Mouse (Mus musculus): ENCODE results near the gene Tmem184b. TPM values are rescaled to one million over a fixed set of nuclear protein-coding genes. Genes with fewer than 3 reads are reported as not detected.

The Tmem184b gene
- polyA plus RNA-seq, 1 experiment from 2014 or later, result 43.1 TPM

DNA sequence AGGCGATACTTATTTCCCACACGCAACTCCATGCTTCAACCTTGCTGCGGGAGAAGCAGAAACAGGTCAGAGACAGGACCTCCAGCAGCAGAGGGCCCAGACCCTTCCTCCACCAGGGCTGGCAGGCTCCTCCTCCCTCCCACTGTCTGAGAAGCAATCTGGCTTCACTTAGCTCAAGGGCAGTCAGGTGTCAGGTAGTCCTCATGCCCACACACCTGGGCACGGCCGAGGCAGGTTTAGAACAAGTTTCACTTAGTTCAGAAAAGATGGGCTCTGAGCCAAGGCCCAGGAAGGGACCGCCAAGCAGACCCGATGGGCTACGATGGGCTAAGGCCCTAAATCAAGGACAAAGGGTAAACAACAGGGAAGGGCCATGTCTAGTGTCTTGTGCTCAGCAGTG, 35.4 kb upstream of the Tmem184b start:
- no peaks in the 10 kb centered on the region for H3K9me3 ChIP-seq (replicated peaks)
- no peak overlapping the region; the same call in 1 of the 2 replicates for H3K4me3 ChIP-seq (replicated peaks)
- H3K27me3 ChIP-seq (replicated peaks), result no peaks in the 10 kb centered on the region
- 62% methylated on average over 8 of the region's 8 CpGs for WGBS
- peak overlapping the region; percentile 92 for H3K4me2 ChIP-seq
- no peak for ATAC-seq (ENCODE audit: low FRiP score)
- H3K4me1 ChIP-seq, result peaks cover 77% of the 10 kb centered on the region
- peaks cover 32% of the 10 kb centered on the region for H3K36me3 ChIP-seq
- no peak overlapping the region; the same call in 1 of the 2 replicates for H3K27ac ChIP-seq (replicated peaks)
- H3K9ac ChIP-seq (replicated peaks), result peak overlapping the region; percentile 32

- Histone ChIP-seq H3K9ac (replicated peaks) (peak overlapping the region; percentile 28), H3K4me2 (peak overlapping the region; percentile 92), H3K4me3 (replicated peaks) (no peak overlapping the region; the same call in 1 of the 2 replicates), H3K27ac (replicated peaks) (no peak overlapping the region; the same call in 1 of the 2 replicates), H3K27me3 (replicated peaks) (no peaks in the 10 kb centered on the region), H3K9me3 (replicated peaks) (no peaks in the 10 kb centered on the region), H3K4me1 (peaks cover 77% of the 10 kb centered on the region), H3K36me3 (peaks cover 34% of the 10 kb centered on the region)
- WGBS, result 78% methylated on average over 6 of the region's 6 CpGs
- no peak for ATAC-seq (ENCODE audit: low FRiP score)
Observed at GRCm38 (mm10) chr15:79438209-79438810, 34.9 kb upstream of the Tmem184b start.

DNA sequence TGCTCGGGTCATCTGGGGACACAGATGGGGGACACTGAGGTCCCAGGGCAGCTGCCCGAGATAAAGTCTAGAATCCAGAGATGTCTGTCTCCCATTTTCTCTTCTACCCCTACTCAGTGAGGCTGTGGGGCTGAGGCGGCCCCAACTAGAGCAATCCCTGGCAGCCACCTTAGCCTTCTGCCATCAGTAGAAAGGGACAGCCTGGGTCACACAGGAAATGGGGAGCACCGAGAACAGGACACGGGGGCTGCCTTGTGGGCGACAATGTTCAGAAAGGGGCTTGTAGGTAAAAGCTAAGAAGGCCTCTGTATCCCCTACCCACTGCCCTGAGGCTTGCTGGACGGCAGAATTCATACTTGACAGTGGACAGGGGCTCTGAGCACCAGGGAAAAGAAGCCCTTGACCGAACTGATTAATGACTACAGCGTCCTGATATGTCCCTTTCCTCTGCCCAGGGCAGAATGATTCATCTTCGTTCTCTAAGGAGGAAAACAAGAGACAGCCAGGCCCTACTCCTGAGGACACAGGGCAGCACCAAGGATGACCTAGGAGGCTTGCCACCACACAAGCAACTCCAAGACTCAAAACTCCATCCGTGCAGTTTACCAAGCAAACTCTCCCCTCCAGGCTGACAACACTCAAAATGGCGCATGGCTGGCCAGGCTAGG, 34.3 kb upstream of the Tmem184b start:
- Histone ChIP-seq H3K27ac (replicated peaks) (no peak overlapping the region), H3K9me3 (replicated peaks) (no peaks in the 10 kb centered on the region), H3K27me3 (replicated peaks) (no peaks in the 10 kb centered on the region), H3K4me2 (no peak overlapping the region), H3K4me1 (peaks cover 79% of the 10 kb centered on the region), H3K4me3 (replicated peaks) (no peak overlapping the region), H3K9ac (replicated peaks) (no peak overlapping the region), H3K36me3 (peaks cover 41% of the 10 kb centered on the region)
- ATAC-seq (ENCODE audit: low FRiP score), result no peak
- WGBS, result 87% methylated on average over 12 of the region's 12 CpGs

DNA sequence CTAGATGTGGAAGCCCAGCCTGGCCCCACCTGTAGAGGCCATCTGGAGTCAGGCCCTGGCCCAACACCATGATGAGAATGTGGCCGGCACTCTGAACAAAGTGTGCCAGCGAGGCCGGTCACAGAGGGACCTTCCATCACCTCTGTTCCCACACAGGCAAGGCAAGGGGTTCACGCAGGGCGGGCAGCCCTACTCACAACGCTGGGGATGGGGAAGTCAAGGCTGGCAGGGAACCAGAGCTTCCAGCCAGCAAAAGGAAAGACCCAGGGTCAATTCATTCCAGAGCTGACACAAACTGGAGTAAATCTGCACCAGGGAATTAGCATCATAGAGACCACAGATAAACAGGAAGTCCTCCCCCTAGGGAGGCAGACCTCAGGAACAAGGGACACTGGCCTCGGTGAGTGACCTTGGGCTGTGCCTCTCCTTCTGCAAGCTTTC, 33.1 kb upstream of the Tmem184b start:
- H3K4me3 ChIP-seq (replicated peaks), result no peak overlapping the region
- no peaks in the 10 kb centered on the region for H3K27me3 ChIP-seq (replicated peaks)
- ATAC-seq (ENCODE audit: low FRiP score), result no peak
- H3K4me2 ChIP-seq, result 0 out of 2 replicates have a peak overlapping the region, but pooled peaks have one; percentile 1
- no peak overlapping the region; the same call in 1 of the 2 replicates for H3K27ac ChIP-seq (replicated peaks)
- H3K9me3 ChIP-seq (replicated peaks), result no peaks in the 10 kb centered on the region
- H3K9ac ChIP-seq (replicated peaks), result no peak overlapping the region
- WGBS, result 72% methylated on average over 7 of the region's 7 CpGs
- H3K36me3 ChIP-seq, result peaks cover 48% of the 10 kb centered on the region
- peaks cover 74% of the 10 kb centered on the region for H3K4me1 ChIP-seq

DNA sequence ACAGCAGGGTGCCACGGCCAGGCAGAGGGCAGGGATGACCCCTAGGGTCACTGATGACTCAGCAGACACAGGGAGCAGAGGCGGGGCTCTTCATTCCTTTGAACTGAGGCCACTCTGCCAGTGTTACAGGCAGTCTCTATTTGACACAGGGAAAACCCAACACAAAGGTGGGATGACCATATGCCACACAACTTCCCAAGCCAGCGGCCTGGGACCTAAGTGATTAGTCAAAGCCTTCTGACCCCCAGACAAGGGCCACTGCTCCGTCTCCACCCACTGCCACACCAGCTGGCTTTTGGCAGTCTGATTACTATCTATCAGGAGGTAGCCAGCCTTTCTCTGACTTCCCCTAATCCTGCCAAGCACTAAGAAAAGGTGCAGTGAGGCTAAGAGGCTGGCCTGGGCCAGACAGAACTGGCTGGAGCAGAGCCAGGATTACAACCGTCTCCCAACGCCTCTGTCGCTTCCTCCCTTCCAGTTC, 31.9 kb upstream of the Tmem184b start:
- Histone ChIP-seq H3K36me3 (peaks cover 60% of the 10 kb centered on the region), H3K4me1 (peaks cover 68% of the 10 kb centered on the region), H3K27me3 (replicated peaks) (no peaks in the 10 kb centered on the region), H3K4me2 (no peak overlapping the region), H3K27ac (replicated peaks) (no peak overlapping the region), H3K9me3 (replicated peaks) (no peaks in the 10 kb centered on the region), H3K9ac (replicated peaks) (no peak overlapping the region), H3K4me3 (replicated peaks) (no peak overlapping the region)
- 44% methylated on average over 7 of the region's 7 CpGs for WGBS
- ATAC-seq (ENCODE audit: low FRiP score), result no peak

GRCm38 (mm10) chr15:79432892-79433291, 29.5 kb upstream of the Tmem184b start:
- H3K4me1 ChIP-seq, result peaks cover 44% of the 10 kb centered on the region
- H3K9ac ChIP-seq (replicated peaks), result no peak overlapping the region
- H3K27ac ChIP-seq (replicated peaks), result peak overlapping the region; percentile 64
- no peaks in the 10 kb centered on the region for H3K9me3 ChIP-seq (replicated peaks)
- no peak for ATAC-seq (ENCODE audit: low FRiP score)
- 67% methylated on average over 21 of the region's 21 CpGs for WGBS
- peaks cover 76% of the 10 kb centered on the region for H3K36me3 ChIP-seq
- H3K27me3 ChIP-seq (replicated peaks), result no peaks in the 10 kb centered on the region
- no peak overlapping the region for H3K4me2 ChIP-seq
- H3K4me3 ChIP-seq (replicated peaks), result no peak overlapping the region

DNA sequence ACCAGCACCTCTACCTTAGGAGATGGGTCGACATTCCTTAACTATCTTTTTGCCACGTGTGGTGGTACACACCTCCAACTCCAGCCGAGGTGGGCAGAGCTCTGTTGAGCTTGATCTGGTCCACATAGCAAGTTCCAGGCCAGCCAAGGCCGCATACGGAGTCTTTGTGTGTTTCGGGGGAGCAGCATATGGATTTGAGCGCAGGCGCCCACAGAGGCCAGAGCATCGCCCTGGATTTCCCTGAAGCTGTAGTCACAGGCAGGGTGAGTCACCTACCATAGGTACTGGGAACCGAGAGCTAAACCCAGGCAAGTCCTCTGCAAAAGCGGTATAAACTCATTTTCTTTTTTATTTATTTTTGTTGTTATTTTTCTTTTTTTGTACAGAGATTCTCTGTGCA, 29.0 kb upstream of the Tmem184b start:
- Histone ChIP-seq H3K9ac (replicated peaks) (no peak overlapping the region), H3K27ac (replicated peaks) (peak overlapping the region; percentile 64), H3K4me3 (replicated peaks) (no peak overlapping the region), H3K27me3 (replicated peaks) (no peaks in the 10 kb centered on the region), H3K36me3 (peaks cover 75% of the 10 kb centered on the region), H3K4me2 (no peak overlapping the region), H3K4me1 (peaks cover 38% of the 10 kb centered on the region), H3K9me3 (replicated peaks) (no peaks in the 10 kb centered on the region)
- no peak for ATAC-seq (ENCODE audit: low FRiP score)
- 92% methylated on average over 11 of the region's 11 CpGs for WGBS

DNA sequence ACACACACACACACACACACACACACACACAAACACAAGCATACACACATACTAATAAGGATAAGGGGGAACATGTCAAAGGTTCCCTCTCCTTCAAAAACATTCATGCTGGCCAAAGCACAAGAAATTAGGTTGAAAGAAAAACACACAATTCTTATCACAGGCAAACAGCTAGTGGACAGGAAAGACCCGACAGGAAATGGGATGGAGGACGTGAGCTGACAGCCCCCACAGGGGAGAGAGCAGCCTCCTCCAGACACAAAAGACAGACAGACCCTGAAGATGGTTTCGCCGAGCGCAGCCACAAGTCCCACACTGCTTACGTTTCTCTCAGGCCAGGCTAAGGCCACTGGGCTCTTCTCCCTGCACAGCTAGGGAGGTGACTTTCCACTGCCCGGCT, 28.6 kb upstream of the Tmem184b start:
- H3K27ac ChIP-seq (replicated peaks), result no peak overlapping the region
- ATAC-seq (ENCODE audit: low FRiP score), result no peak
- no peak overlapping the region for H3K4me2 ChIP-seq
- peaks cover 34% of the 10 kb centered on the region for H3K4me1 ChIP-seq
- H3K4me3 ChIP-seq (replicated peaks), result no peak overlapping the region
- 85% methylated on average over 7 of the region's 7 CpGs for WGBS
- H3K36me3 ChIP-seq, result peaks cover 77% of the 10 kb centered on the region
- no peak overlapping the region for H3K9ac ChIP-seq (replicated peaks)
- no peaks in the 10 kb centered on the region for H3K9me3 ChIP-seq (replicated peaks)
- no peaks in the 10 kb centered on the region for H3K27me3 ChIP-seq (replicated peaks)

DNA sequence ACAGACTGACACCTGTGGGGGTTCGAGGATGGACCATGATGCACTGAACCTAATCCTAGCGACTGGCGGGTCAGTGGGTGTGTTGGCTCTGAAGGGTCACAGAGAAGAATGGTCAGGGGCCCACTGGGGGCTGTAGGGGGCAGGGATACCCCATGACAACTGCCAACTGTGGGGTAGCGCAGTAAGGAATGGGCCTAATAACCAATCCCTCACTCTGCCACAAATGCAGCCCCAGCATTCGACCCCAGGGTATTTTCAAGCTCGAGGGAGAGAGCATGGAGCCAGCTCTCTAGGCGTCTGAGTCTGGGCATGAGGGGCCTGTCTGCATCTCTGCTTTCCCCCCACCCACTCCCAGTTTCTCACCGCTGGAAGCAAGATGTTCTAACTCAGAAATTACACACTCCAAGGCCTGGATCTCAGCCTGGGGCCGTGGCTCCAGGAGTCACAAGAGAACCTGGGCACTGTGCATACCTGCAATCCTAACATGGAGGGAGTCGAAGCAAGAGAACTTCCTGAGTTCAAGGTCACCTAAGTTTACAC, 27.2 kb upstream of the Tmem184b start:
- H3K9me3 ChIP-seq (replicated peaks), result no peaks in the 10 kb centered on the region
- peaks cover 87% of the 10 kb centered on the region for H3K36me3 ChIP-seq
- WGBS, result 76% methylated on average over 10 of the region's 10 CpGs
- H3K27me3 ChIP-seq (replicated peaks), result no peaks in the 10 kb centered on the region
- no peak overlapping the region for H3K4me3 ChIP-seq (replicated peaks)
- H3K4me1 ChIP-seq, result peaks cover 21% of the 10 kb centered on the region
- H3K4me2 ChIP-seq, result no peak overlapping the region
- no peak for ATAC-seq (ENCODE audit: low FRiP score)
- H3K9ac ChIP-seq (replicated peaks), result no peak overlapping the region
- no peak overlapping the region for H3K27ac ChIP-seq (replicated peaks)

DNA sequence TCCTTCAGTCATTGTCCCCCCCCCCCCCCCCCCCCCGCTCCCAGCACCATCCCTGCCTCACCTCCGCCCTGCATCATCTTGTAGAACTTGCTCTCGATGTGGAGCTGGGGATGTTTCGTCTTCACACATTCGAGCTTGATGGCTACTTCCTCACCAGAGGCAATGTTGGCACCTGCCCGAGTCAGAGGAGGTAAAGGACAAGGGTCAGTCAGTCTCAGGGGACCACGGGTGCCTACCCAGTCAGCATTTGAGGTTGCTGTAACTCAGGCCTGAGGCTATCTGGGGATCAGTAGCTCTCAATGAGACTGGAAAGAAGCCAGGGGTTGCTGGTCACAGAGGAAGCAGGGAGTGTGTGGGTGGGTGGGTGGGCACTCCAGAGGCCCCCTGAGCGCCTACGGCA, 26.6 kb upstream of the Tmem184b start:
- H3K9ac ChIP-seq (replicated peaks), result no peak overlapping the region
- H3K36me3 ChIP-seq, result peaks cover 87% of the 10 kb centered on the region
- no peaks in the 10 kb centered on the region for H3K9me3 ChIP-seq (replicated peaks)
- H3K27ac ChIP-seq (replicated peaks), result no peak overlapping the region
- no peaks in the 10 kb centered on the region for H3K27me3 ChIP-seq (replicated peaks)
- H3K4me1 ChIP-seq, result peaks cover 15% of the 10 kb centered on the region
- no peak for ATAC-seq (ENCODE audit: low FRiP score)
- no peak overlapping the region for H3K4me3 ChIP-seq (replicated peaks)
- H3K4me2 ChIP-seq, result no peak overlapping the region
- 94% methylated on average over 8 of the region's 9 CpGs for WGBS

GRCm38 (mm10) chr15:79429527-79429926, 26.2 kb upstream of the Tmem184b start:
- no peak overlapping the region for H3K9ac ChIP-seq (replicated peaks)
- 90% methylated on average over 12 of the region's 12 CpGs for WGBS

GRCm38 (mm10) chr15:79428616-79429015, 25.2 kb upstream of the Tmem184b start:
- H3K4me2 ChIP-seq, result no peak overlapping the region
- H3K27me3 ChIP-seq (replicated peaks), result no peaks in the 10 kb centered on the region
- 88% methylated on average over 4 of the region's 4 CpGs for WGBS
- H3K4me1 ChIP-seq, result peaks cover 8% of the 10 kb centered on the region; the same call in 1 of the 2 replicates
- no peak overlapping the region for H3K27ac ChIP-seq (replicated peaks)
- H3K4me3 ChIP-seq (replicated peaks), result no peak overlapping the region
- peaks cover 87% of the 10 kb centered on the region for H3K36me3 ChIP-seq
- H3K9me3 ChIP-seq (replicated peaks), result no peaks in the 10 kb centered on the region
- ATAC-seq (ENCODE audit: low FRiP score), result no peak
- H3K9ac ChIP-seq (replicated peaks), result no peak overlapping the region

More at GRCm38 (mm10) chr15:79429527-79429926, 26.2 kb upstream of the Tmem184b start:
- no peak for ATAC-seq (ENCODE audit: low FRiP score)
- H3K27ac ChIP-seq (replicated peaks), result no peak overlapping the region
- peaks cover 10% of the 10 kb centered on the region for H3K4me1 ChIP-seq
- no peak overlapping the region for H3K4me2 ChIP-seq
- no peak overlapping the region for H3K4me3 ChIP-seq (replicated peaks)
- H3K27me3 ChIP-seq (replicated peaks), result no peaks in the 10 kb centered on the region
- H3K9me3 ChIP-seq (replicated peaks), result no peaks in the 10 kb centered on the region
- peaks cover 87% of the 10 kb centered on the region for H3K36me3 ChIP-seq
